Mouse (Mus musculus) telencephalon, adult 2 months (tissue): ENCODE measurements at regions not wholly inside any gene's neighbourhood (a gene's known extent, or its start where the extent isn't known, plus 50 kb on each side); places are given as distances from the start of the nearest gene placed in this dataset.
"Not testable (repeated sequence)": the region's sequence is repeated elsewhere in the genome, so short reads cannot be mapped to it uniquely, and the experiment has no call there.

ENCODE experiments used
- DNase-seq: peaks from one replicate; pipeline ENCODE4 v3.0.0-alpha.2; 2011; ENCODE audit warnings: low read depth, low spot score

GRCm38 (mm10) chr3:4744003-4744402, 1006.6 kb upstream of the Gm8797 start:
- no peak for DNase-seq

DNA sequence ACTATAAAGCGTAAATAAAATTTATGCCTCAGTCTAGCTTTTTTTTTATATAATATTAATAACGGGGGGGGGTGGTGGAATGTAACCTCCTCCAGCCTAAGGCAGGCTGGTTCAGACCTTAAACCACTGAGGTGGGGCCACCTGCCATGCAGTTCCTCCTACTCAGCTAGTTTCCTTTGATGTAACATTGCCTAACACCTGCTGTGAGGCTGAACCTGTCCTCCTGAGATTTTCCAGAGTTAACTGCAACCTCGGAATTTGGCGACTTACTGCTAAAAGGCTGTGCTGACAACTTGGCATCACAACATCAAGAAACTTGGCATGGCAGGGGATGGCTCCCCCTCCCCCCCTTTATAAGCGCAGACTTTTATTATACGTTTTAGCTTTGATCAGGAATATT, 1006.0 kb upstream of the Gm8797 start:
- DNase-seq = no peak

DNA sequence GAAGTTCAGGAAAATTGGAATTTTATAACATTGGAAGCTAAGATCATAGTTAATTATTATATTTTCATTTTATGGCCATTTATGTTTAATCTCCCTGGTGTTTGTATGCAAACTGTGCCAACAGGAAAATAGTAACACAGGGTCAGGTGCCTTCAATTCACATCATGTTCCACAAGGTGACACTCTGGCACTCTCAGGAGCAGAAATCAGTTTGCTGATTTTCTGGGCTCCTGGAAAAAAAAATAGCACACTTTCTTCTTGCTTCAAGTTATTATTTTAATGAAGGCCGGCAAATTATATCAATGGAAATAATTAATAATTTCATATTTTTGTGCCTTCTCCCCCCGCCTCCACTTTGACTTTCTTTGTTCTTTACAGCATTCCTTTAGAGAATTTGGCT, 994.5 kb upstream of the Gm8797 start:
- no peak for DNase-seq

GRCm38 (mm10) chr3:4757113-4757512, 993.5 kb upstream of the Gm8797 start:
- no peak for DNase-seq

GRCm38 (mm10) chr3:4763076-4763475, 987.5 kb upstream of the Gm8797 start:
- no peak for DNase-seq

- no peak for DNase-seq
These were observed 974.0 kb upstream of the Gm8797 start for GRCm38 (mm10) chr3:4776632-4777031.

DNA sequence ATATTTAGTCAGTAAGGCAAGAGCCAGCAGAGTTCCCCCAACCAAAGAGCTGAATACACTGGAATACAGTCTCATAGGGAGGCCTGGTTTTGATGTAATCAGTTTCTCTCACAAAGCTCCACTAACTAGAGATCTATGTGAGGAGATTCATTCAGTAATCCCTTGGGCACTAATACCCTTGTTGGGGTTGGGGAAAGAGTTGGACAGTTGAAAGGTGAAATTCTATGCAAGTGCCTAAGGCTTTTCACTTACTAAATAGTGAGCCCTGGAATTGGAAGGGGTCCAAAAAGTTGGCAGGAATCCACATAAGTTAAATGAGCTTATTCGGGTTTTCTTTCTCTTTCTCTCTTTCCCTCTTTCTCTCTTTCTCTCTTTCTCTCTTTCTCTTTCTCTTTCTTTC, 965.4 kb upstream of the Gm8797 start:
- no peak for DNase-seq

- no peak for DNase-seq
These were observed 957.5 kb upstream of the Gm8797 start for GRCm38 (mm10) chr3:4793141-4793540.

- DNase-seq = no peak
These were observed 954.3 kb upstream of the Gm8797 start for GRCm38 (mm10) chr3:4796041-4796908.

DNA sequence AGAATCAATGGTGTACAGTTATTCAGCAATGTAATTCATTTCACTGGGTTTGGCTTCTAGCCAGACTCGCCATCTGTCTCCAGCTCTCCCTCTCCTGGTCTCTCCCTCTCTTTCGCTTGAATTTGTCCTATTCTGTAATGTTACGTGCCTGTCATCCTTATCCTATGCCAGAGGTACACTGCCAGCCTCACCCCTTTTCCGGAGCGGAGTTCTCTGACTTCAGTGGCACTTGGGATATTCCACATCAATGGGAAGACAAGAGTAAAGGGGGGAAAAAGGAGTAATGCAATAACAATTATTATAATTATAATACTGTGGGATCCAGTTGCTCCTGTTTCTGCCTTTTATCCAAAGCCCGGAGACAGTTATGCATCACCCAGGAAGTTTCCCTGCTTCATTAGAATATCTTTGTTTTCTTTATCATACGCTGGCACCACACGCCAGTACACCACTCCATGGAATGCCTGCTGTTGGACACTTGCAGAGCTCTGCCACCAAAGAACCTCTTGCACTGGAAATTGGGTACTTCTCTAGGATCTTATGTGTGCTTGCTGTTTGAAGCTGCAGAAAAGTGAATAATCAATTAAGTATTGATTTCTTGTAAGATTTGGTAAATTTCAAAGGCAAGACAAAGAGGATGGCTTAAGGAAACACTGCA, 953.6 kb upstream of the Gm8797 start:
- DNase-seq = peak; percentile 45

- DNase-seq = no peak
These were observed 953.1 kb upstream of the Gm8797 start for GRCm38 (mm10) chr3:4797567-4797940.

GRCm38 (mm10) chr3:4798366-4798765, 952.2 kb upstream of the Gm8797 start:
- DNase-seq = no peak

GRCm38 (mm10) chr3:4834459-4834858, 916.1 kb upstream of the Gm8797 start:
- DNase-seq = no peak

DNA sequence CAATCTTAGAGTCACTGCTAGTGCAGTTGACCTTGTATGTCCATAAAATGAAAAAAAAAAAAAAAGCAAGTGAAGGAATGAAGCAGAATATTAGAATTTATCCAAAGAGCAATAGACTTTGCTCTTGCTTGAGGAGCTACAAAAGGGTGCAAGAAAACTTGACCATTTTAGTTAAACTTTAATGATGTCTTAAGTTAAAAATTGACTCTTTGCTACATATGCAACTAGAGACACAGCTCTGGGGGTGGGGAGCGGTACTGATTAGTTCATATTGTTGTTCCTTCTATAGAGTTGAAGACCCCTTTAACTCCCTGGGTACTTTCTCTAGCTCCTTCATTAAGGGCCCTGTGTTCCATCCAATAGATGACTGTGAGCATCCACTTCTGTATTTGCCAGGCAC, 915.0 kb upstream of the Gm8797 start:
- DNase-seq = no peak

DNA sequence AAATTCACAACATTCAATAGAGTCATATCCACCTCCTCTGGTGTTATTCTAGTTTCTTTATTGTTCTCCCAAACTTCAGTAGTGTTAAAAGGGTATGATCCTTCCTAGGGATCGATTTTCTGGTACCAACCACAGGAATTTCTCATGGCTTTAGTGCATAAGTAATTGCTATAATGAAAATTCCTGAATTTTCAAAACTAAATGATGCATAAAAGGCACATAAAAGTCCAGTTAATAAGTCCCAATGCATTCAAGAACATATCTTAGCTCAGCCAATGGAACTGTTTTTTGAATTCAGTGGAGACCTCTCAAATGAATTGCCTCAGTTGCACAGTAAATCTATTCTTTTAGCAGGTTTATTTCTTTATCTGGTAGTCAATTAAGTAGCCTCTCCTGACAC, 913.7 kb upstream of the Gm8797 start:
- DNase-seq = no peak

DNA sequence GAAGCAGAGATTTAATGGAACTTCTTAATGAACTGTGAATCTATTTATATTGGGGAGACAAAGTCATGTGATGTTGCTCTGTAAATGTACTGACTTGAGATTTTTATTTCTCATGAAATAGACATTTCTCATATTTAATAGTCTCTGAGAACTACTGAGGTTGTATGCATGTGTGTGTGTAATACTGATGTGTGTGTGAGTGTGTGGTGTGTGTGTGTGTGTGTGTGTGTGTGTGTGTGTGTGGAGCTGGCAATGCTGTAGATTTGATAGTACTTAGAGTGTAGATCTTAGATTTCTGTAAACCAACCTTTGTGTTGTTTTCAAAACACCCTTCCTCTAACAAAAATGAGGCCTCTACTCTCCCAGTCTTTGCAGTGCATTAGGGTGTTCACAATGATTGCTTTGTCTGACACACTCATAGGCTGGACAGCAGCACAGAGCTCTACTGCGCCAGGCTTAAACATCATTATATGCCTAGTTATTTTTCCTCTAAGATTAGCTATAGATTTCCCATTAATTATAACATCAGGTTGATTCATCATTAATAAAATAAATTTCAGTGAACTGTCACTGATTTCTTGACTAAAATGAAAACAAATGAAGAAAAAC, 895.5 kb upstream of the Gm8797 start:
- DNase-seq = no peak

DNA sequence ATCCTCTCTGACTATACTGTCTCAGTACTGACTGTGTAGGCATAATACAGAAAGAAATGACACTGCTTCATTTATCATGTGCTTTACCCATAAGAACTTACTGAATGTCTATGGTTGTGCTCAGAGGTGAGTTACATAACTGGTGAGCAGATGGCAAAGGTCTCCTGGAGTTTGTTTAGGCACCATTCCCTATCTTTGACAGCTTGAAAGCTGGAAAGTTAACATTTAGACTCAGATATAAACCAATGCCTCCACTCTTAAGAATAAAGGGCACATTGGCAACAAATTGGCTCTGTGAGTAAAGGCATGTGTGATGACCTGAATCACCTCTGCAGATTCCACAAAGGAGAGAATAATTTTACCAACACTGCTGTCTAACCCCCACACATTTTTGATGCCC, 894.0 kb upstream of the Gm8797 start:
- DNase-seq = no peak

DNA sequence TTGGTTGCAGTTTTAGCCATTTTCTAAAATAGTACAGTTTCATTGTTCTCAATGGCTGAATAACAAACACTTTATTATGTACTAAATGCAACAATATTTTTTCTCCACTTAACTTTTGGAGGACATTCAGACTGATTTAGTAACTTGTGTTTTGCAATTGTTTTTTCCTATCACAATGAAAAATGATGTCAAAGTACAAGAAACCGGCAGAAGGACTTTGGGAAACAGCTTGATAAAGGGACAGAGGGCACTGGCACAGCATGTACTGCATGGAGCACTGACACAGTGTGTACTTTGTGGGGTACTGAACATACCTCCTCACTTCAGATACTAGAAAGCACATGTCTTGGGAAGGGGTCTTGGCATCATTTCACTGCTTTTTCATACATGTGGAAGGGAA, 884.4 kb upstream of the Gm8797 start:
- DNase-seq = no peak

DNA sequence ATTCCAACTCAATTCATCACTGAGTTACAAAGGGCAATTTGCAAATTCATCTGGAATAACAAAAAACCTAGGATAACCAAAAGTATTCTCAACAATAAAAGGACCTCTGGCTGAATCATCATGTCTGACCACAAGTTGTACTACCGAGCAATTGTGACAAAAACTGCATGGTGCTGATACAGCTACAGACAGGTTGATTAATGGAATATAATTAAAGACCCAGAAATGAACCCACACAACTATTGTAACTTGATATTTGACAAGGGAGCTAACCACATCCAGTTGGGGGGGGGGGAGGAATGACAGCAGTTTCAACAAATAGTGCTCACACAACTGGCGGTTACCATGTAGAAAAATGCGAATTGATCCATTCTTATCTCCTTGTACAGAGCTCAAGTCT, 864.7 kb upstream of the Gm8797 start:
- no peak for DNase-seq

GRCm38 (mm10) chr3:4893108-4893507, 857.5 kb upstream of the Gm8797 start:
- DNase-seq = no peak

- no peak for DNase-seq
These were observed 854.8 kb upstream of the Gm8797 start for GRCm38 (mm10) chr3:4895811-4896210.

DNA sequence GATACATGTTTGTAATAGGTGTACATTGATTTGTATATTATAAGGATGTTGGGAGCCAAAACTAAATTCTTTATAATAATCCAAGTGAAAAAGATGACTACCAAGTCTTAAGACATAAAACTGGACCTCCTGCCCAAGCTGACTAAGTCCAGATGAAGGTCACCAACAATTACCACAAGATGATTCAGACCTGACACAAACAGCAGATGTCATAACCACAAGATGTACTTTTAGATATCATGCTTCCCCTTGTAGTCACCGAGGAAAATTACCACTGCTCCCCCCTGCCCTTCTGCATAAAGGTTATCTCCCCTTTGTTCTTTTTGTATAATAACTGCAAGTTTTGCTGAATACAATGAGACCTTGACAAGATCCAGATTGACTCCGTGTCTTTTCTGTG, 843.0 kb upstream of the Gm8797 start:
- DNase-seq = not testable (repeated sequence)

GRCm38 (mm10) chr3:4930731-4931130, 819.9 kb upstream of the Gm8797 start:
- not testable (repeated sequence) for DNase-seq
